Mouse (Mus musculus) liver, adult 2 months (tissue): Measurements from ENCODE around the gene Ptpdc1. TPM values are rescaled to one million over a fixed set of nuclear protein-coding genes. Genes with fewer than 3 reads are reported as not detected.

Experiments
- DNase-seq: peaks from one replicate; pipeline ENCODE4 v3.0.0-alpha.2; 2011; ENCODE audit warnings: low read depth, low spot score; ENCODE audit errors: extremely low read depth
- H3K27ac ChIP-seq: fragments of 200-500 bp; replicated peaks from 2 replicates; pipeline ENCODE4 v1.5.1; 2012; ENCODE audit warnings: low read depth, mild to moderate bottlenecking, control low read depth, inconsistent platforms, low read length; ENCODE audit not compliant: insufficient read depth
- H3K27me3 ChIP-seq: fragments of 200-500 bp; 2 replicates; pipeline ENCODE4 v1.6.1; 2012; ENCODE audit warnings: mild to moderate bottlenecking, moderate library complexity, low read length, inconsistent platforms; ENCODE audit not compliant: control insufficient read depth, insufficient read depth
- H3K36me3 ChIP-seq: fragments of 200-500 bp; 2 replicates; pipeline ENCODE4 v1.6.1; 2012; ENCODE audit warnings: low read length, inconsistent platforms; ENCODE audit not compliant: control insufficient read depth, insufficient read depth
- H3K4me1 ChIP-seq: fragments of 200-500 bp; 2 replicates; pipeline ENCODE4 v1.6.1; 2011; ENCODE audit warnings: low read length; ENCODE audit not compliant: control insufficient read depth, insufficient read depth
- H3K4me3 ChIP-seq: fragments of 200-500 bp; 2 replicates; pipeline ENCODE4 v1.5.1; 2011; ENCODE audit warnings: low read depth, mild to moderate bottlenecking, control low read depth, low read length, moderate library complexity; ENCODE audit not compliant: insufficient read depth
- H3K79me2 ChIP-seq: fragments of 200-500 bp; 2 replicates; pipeline ENCODE4 v1.6.1; 2012; ENCODE audit warnings: inconsistent platforms, mild to moderate bottlenecking, low read length, moderate library complexity; ENCODE audit not compliant: control insufficient read depth, insufficient read depth
- H3K9ac ChIP-seq: fragments of 200-500 bp; 2 replicates; pipeline ENCODE4 v1.6.1; 2012; ENCODE audit warnings: low read depth, mild to moderate bottlenecking, control low read depth, inconsistent platforms, low read length
- CTCF ChIP-seq: fragments of 200-500 bp; IDR thresholded peaks from 2 replicates; pipeline ENCODE4 v1.5.1; 2011; ENCODE audit warnings: low read depth, low read length, control low read depth
- POLR2A ChIP-seq: fragments of 200-500 bp; IDR thresholded peaks from 2 replicates; pipeline ENCODE4 v1.6.1; 2011; ENCODE audit warnings: low read length, control low read depth; ENCODE audit not compliant: insufficient read depth; ENCODE audit errors: extremely low read depth
- WGBS: fragments of 180-500 bp; shearing (Covaris S2); methylation state at CpG from one replicate; pipeline ENCODE4 v1.1.7; 2018; 5-methylcytosine and 5-hydroxymethylcytosine counted together
- polyA plus RNA-seq: library from polyadenylated mRNA; depleted of rRNA; stranded (reverse); fragments of >200 nt; gene quantifications from 2 replicates; pipeline ENCODE4 v1.2.3, GENCODE M21; 2012
- total RNA-seq: library from RNA; depleted of rRNA; stranded (reverse); fragments of >200 nt; gene quantifications from 2 replicates; pipeline ENCODE4 v1.2.3, GENCODE M21; 2014

Ptpdc1 gene
- total and polyA plus RNA-seq, 2 experiments, result 0.32 to 1.3 TPM

GRCm38 (mm10) chr13:48547623-48548022 is 77.8 kb downstream of the Ptpdc1 start:
- TF ChIP-seq CTCF (no peak), POLR2A (no peak)
- DNase-seq, result no peak
- Histone ChIP-seq H3K27me3 (no peaks in the 10 kb centered on the region), H3K36me3 (no peaks in the 10 kb centered on the region), H3K4me3 (no peak overlapping the region), H3K4me1 (peaks cover 7% of the 10 kb centered on the region), H3K9ac (no peak overlapping the region), H3K79me2 (peaks cover 7% of the 10 kb centered on the region; the same call in 1 of the 2 replicates), H3K27ac (no peak overlapping the region)
- 97% methylated on average over 6 of the region's 6 CpGs for WGBS

GRCm38 (mm10) chr13:48546330-48546917 is 79.0 kb downstream of the Ptpdc1 start:
- Histone ChIP-seq H3K79me2 (peaks cover 7% of the 10 kb centered on the region; the same call in 1 of the 2 replicates), H3K27ac (peak overlapping the region; percentile 92), H3K36me3 (no peaks in the 10 kb centered on the region), H3K4me3 (peak overlapping the region; percentile 74), H3K27me3 (no peaks in the 10 kb centered on the region), H3K4me1 (peaks cover 12% of the 10 kb centered on the region), H3K9ac (peak overlapping the region; percentile 88)
- no peak for TF ChIP-seq CTCF
- peak; percentile 91 for TF ChIP-seq POLR2A
- under 1% methylated on average over 72 of the region's 72 CpGs for WGBS
- DNase-seq, result peak; percentile 93

- TF ChIP-seq CTCF, result no peak
- peak; percentile 76; the same call in 1 of the 2 replicates for TF ChIP-seq POLR2A
- under 1% methylated on average over 66 of the region's 72 CpGs for WGBS
- H3K36me3 ChIP-seq, result no peaks in the 10 kb centered on the region
- peaks cover 12% of the 10 kb centered on the region; the same call in 1 of the 2 replicates for H3K79me2 ChIP-seq
- H3K27me3 ChIP-seq, result no peaks in the 10 kb centered on the region
- peak; percentile 93 for DNase-seq
- H3K27ac ChIP-seq, result peak overlapping the region; percentile 92
- peak overlapping the region; percentile 88 for H3K9ac ChIP-seq
- peak overlapping the region; percentile 74 for H3K4me3 ChIP-seq
- H3K4me1 ChIP-seq, result peaks cover 17% of the 10 kb centered on the region
These were observed 79.8 kb downstream of the Ptpdc1 start for GRCm38 (mm10) chr13:48545476-48546281.

GRCm38 (mm10) chr13:48544867-48545266 is 80.6 kb downstream of the Ptpdc1 start:
- H3K27me3 ChIP-seq, result no peaks in the 10 kb centered on the region
- peaks cover 12% of the 10 kb centered on the region; the same call in 1 of the 2 replicates for H3K79me2 ChIP-seq
- no peak overlapping the region for H3K9ac ChIP-seq
- H3K4me3 ChIP-seq, result peak overlapping the region; percentile 65
- peaks cover 19% of the 10 kb centered on the region for H3K4me1 ChIP-seq
- peak overlapping the region; percentile 71 for H3K27ac ChIP-seq
- peaks cover 2% of the 10 kb centered on the region; the same call in 1 of the 2 replicates for H3K36me3 ChIP-seq
- WGBS, result 6% methylated on average over 4 of the region's 4 CpGs
- no peak for DNase-seq
- no peak for TF ChIP-seq CTCF
- TF ChIP-seq POLR2A, result no peak

- H3K9ac ChIP-seq, result no peak overlapping the region
- peak; percentile 54 for DNase-seq
- H3K4me3 ChIP-seq, result peak overlapping the region; percentile 65; the same call in 1 of the 2 replicates
- H3K79me2 ChIP-seq, result peaks cover 13% of the 10 kb centered on the region; the same call in 1 of the 2 replicates
- H3K36me3 ChIP-seq, result peaks cover 2% of the 10 kb centered on the region; the same call in 1 of the 2 replicates
- H3K4me1 ChIP-seq, result peaks cover 22% of the 10 kb centered on the region
- TF ChIP-seq CTCF (no peak), POLR2A (no peak)
- H3K27me3 ChIP-seq, result no peaks in the 10 kb centered on the region
- peak overlapping the region; percentile 15 for H3K27ac ChIP-seq
These were observed 81.1 kb downstream of the Ptpdc1 start for GRCm38 (mm10) chr13:48544391-48544790.
